ENCODE assay signal across 20 mouse cellular contexts in genomic region chr16:74167832-74168231, GRCm38 (mm10).
A peak's percentile ranks its signal among the peaks of the same experiment; 100 is the strongest.
DNase-seq lines count a peak whose midpoint lies in the region; ATAC-seq lines count a peak whose summit lies in the region.
"Had no signal": no experiment of that assay in that cellular context is flagged by ENCODE, and none has a peak within 500 bp of the region (broad histone marks: within the 10 kb centered on the region; RNA-seq: fewer than 3 reads in every experiment).

No protein-coding gene starts in this region.

- H3K27me3 ChIP-seq in hindbrain, embryonic 11.5 days (ENCODE audit: control insufficient read depth, insufficient read depth, low read length), result no peaks in the 10 kb centered on the region
- H3K27me3 ChIP-seq: CH12.LX; embryonic facial prominence, embryonic 12.5 days; forebrain, embryonic 15.5 days; heart, embryonic 15.5 days; intestine, embryonic 15.5 days had no signal

- H3K4me3 ChIP-seq in hindbrain, embryonic 11.5 days (ENCODE audit: low read depth, low read length), result no peak overlapping the region
- H3K4me3 ChIP-seq: embryonic facial prominence, embryonic 12.5 days; forebrain, embryonic 15.5 days; heart, embryonic 10.5 days; heart, embryonic 15.5 days; intestine, embryonic 15.5 days had no signal

- no peaks in the 10 kb centered on the region for H3K36me3 ChIP-seq in hindbrain, embryonic 11.5 days (ENCODE audit: control insufficient read depth, insufficient read depth, low read length)
- H3K36me3 ChIP-seq: embryonic facial prominence, embryonic 12.5 days; forebrain, embryonic 15.5 days; heart, embryonic 10.5 days; heart, embryonic 15.5 days; intestine, embryonic 15.5 days had no signal

- no peaks in the 10 kb centered on the region for H3K9me3 ChIP-seq in hindbrain, embryonic 11.5 days (ENCODE audit: control insufficient read depth, low read length)
- H3K9me3 ChIP-seq: embryonic facial prominence, embryonic 12.5 days; forebrain, embryonic 15.5 days; heart, embryonic 10.5 days; heart, embryonic 15.5 days; intestine, embryonic 15.5 days had no signal

- H3K4me1 ChIP-seq in hindbrain, embryonic 11.5 days (replicated peaks; ENCODE audit: control insufficient read depth, insufficient read depth, low read length), result no peaks in the 10 kb centered on the region
- H3K4me1 ChIP-seq: embryonic facial prominence, embryonic 12.5 days; forebrain, embryonic 15.5 days; heart, embryonic 10.5 days; intestine, embryonic 15.5 days had no signal

- DNase-seq in adrenal gland, adult 8-10 months, result peak; percentile 5
- DNase-seq in adrenal gland, adult 18-20 months (ENCODE audit: low spot score in 2 of 2), result no peak
- DNase-seq in kidney, postnatal 10 days, result peak; percentile 8
- DNase-seq in kidney, adult 18-20 months, result no peak
- peak; percentile 29 for DNase-seq in 416B (ENCODE audit: low read depth)
- peak; percentile 6 for DNase-seq in adrenal gland, postnatal 14 days
- DNase-seq in hindbrain, embryonic 11.5 days (ENCODE audit: low spot score), result no peak
- DNase-seq: cerebellum, adult 2 months; cerebellum, postnatal 25 days; gastrocnemius, postnatal 10 days; heart, adult 18-20 months; heart, postnatal 14 days had no signal

- no peak overlapping the region for H3K4me2 ChIP-seq in hindbrain, embryonic 11.5 days (replicated peaks; ENCODE audit: low read depth, low read length)
- H3K4me2 ChIP-seq: embryonic facial prominence, embryonic 12.5 days; forebrain, embryonic 15.5 days; heart, embryonic 15.5 days; hindbrain, embryonic 14.5 days; intestine, embryonic 15.5 days had no signal

- ATAC-seq in frontal cortex, adult (ENCODE audit: low TSS enrichment), result no peak
- no peak for ATAC-seq in hindbrain, embryonic 11.5 days (ENCODE audit: low FRiP score)
- ATAC-seq: forebrain, embryonic 15.5 days; intestine, embryonic 15.5 days had no signal

- H3K27ac ChIP-seq in hindbrain, embryonic 11.5 days (ENCODE audit: low read depth, low read length), result no peak overlapping the region
- H3K27ac ChIP-seq: embryonic facial prominence, embryonic 12.5 days; forebrain, embryonic 15.5 days; heart, embryonic 10.5 days; heart, embryonic 15.5 days; hindbrain, embryonic 14.5 days; intestine, embryonic 15.5 days had no signal

- no peak overlapping the region for H3K9ac ChIP-seq in hindbrain, embryonic 11.5 days (ENCODE audit: low read depth, low read length)
- H3K9ac ChIP-seq: embryonic facial prominence, embryonic 12.5 days; forebrain, embryonic 15.5 days; heart, embryonic 15.5 days; hindbrain, embryonic 14.5 days; intestine, embryonic 15.5 days had no signal

Comparison
In these comparisons a context has a peak if more than half of its experiments do, and no peak if none do; other contexts are left out.
1. DNase-seq: peak in adrenal gland, adult 8-10 months (single experiment), kidney, postnatal 10 days (single experiment), 416B (single experiment) and adrenal gland, postnatal 14 days (single experiment); none in adrenal gland, adult 18-20 months (0 of 2), kidney, adult 18-20 months (single experiment) and hindbrain, embryonic 11.5 days (single experiment).